Mouse (Mus musculus): ENCODE measurements at regions not wholly inside any gene's neighbourhood (a gene's known extent, or its start where the extent isn't known, plus 50 kb on each side); places are given as distances from the start of the nearest gene placed in this dataset.

DNA sequence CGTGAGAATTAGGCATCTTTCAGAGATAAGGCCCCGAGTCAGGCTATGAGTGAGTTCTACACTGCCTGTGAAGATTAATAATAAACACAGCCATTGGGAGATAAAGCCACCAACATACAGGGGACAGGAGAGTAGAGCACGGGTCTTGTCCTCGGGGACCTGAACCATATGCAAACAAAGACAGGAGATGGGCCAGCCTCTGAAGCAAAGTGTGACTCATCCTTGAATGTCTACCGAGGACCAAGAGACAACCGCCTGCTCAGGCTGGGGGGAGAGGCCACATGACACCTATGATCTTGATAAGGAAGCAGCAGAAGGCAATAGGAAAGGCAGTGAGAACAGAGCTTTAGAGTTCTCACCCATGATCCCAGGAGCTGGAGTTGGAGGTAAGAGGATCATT is 387.1 kb downstream of the Cd83 start:
- ATAC-seq (ENCODE audit: insufficient number of reproducible peaks, insufficient read depth, low FRiP score, low read depth): no peak
- Histone ChIP-seq H3K9ac (replicated peaks; ENCODE audit: low read depth, low read length) (no peak overlapping the region), H3K9me3 (ENCODE audit: control insufficient read depth, low read depth, low read length) (no peaks in the 10 kb centered on the region), H3K4me1 (ENCODE audit: control insufficient read depth, insufficient read depth, low read length) (no peaks in the 10 kb centered on the region), H3K4me3 (ENCODE audit: low read depth, low read length) (no peak overlapping the region), H3K4me2 (replicated peaks; ENCODE audit: low read depth, low read length) (no peak overlapping the region), H3K27me3 (ENCODE audit: control insufficient read depth, insufficient read depth, low read length) (no peaks in the 10 kb centered on the region), H3K36me3 (ENCODE audit: control insufficient read depth, insufficient read depth, low read length) (no peaks in the 10 kb centered on the region), H3K27ac (ENCODE audit: low read length) (no peak overlapping the region)
- 42% methylated on average over 6 of the region's 6 CpGs for WGBS

DNA sequence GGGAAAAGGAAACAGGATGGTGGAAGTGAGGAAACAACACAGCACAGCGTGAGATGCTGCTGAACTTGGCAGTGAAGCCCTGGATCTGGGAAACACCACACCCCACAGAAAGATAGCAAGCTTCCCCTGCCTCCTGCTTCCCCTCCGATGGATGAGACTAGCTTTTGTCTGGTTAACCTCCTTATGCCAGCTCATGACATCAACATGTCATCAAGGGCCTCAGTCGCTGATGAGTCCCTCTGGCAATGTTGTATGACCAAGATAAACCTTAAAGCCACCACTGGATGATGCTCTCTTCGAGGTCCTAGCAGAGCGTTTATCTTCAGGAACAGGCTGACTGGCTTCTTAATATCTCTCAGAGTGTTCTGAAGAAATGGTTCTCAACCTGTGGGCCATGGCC is 388.1 kb downstream of the Cd83 start:
- H3K4me2 ChIP-seq (replicated peaks; ENCODE audit: low read depth, low read length): no peak overlapping the region
- H3K9me3 ChIP-seq (ENCODE audit: control insufficient read depth, low read depth, low read length): no peaks in the 10 kb centered on the region
- no peaks in the 10 kb centered on the region for H3K36me3 ChIP-seq (ENCODE audit: control insufficient read depth, insufficient read depth, low read length)
- WGBS: 87% methylated on average over 5 of the region's 5 CpGs
- no peak overlapping the region for H3K9ac ChIP-seq (replicated peaks; ENCODE audit: low read depth, low read length)
- H3K27ac ChIP-seq (ENCODE audit: low read length): no peak overlapping the region
- H3K27me3 ChIP-seq (ENCODE audit: control insufficient read depth, insufficient read depth, low read length): no peaks in the 10 kb centered on the region
- H3K4me1 ChIP-seq (ENCODE audit: control insufficient read depth, insufficient read depth, low read length): no peaks in the 10 kb centered on the region
- ATAC-seq (ENCODE audit: insufficient number of reproducible peaks, insufficient read depth, low FRiP score, low read depth): no peak
- no peak overlapping the region for H3K4me3 ChIP-seq (ENCODE audit: low read depth, low read length)

DNA sequence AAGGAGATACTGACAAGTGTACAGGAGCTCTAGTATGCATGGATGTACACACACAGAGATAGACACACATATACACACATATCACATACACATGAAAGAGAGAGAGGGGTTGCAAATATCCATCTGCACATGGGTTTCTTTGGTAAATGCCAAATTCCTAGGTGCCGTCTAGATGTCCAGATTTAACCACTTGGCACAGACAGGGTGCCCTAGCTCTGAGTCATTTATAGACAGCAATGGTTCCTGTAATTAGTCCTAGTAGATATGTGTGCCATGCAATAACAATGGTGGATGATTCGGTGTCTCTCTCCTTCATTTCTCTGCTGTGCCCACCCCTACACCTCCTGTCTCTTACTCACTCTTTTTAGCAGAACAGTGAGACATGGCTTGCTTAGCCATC is 389.7 kb downstream of the Cd83 start:
- Histone ChIP-seq H3K9me3 (ENCODE audit: control insufficient read depth, low read depth, low read length) (no peaks in the 10 kb centered on the region), H3K27me3 (ENCODE audit: control insufficient read depth, insufficient read depth, low read length) (no peaks in the 10 kb centered on the region), H3K36me3 (ENCODE audit: control insufficient read depth, insufficient read depth, low read length) (no peaks in the 10 kb centered on the region), H3K4me2 (replicated peaks; ENCODE audit: low read depth, low read length) (no peak overlapping the region), H3K9ac (replicated peaks; ENCODE audit: low read depth, low read length) (no peak overlapping the region), H3K4me1 (ENCODE audit: control insufficient read depth, insufficient read depth, low read length) (no peaks in the 10 kb centered on the region), H3K27ac (ENCODE audit: low read length) (no peak overlapping the region), H3K4me3 (ENCODE audit: low read depth, low read length) (no peak overlapping the region)
- ATAC-seq (ENCODE audit: insufficient number of reproducible peaks, insufficient read depth, low FRiP score, low read depth): no peak
- WGBS: 96% methylated on average over 2 of the region's 2 CpGs

DNA sequence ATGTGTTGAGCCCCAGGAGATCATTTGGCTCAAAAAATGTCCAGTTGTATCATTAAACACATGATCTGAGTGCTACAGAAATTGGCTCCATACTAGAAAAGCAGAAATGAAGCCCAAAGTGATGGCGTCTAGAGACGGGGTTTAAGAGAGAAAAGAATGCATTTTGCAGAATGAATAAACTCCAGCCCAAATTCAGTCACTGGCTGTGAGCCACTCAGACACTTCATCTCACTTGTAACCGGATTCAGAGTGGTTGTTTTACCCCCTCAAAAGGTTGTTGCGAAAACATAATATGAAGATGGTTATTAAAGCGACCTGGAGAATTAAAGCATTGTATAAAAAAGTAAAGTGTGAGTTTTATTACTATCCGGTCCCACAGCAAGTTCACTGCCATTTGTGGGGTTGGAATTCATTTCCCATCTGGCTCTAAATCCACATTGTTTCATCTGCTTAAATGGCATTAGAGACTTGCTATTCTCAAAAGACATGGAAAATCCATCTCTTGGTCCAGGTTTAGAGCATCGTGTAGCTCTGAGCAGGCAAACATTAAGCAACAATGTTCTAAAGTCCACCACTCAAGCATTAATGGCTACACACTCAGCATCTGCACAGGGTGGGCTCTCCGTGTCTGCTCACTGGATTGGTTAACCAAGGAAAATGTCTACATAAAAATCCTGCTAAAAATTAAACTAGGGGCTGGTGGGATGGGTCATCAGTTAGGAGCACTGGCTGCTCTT is 390.9 kb downstream of the Cd83 start:
- no peaks in the 10 kb centered on the region for H3K9me3 ChIP-seq (ENCODE audit: control insufficient read depth, low read depth, low read length)
- no peak overlapping the region for H3K27ac ChIP-seq (ENCODE audit: low read length)
- WGBS: 83% methylated on average over 8 of the region's 8 CpGs
- no peaks in the 10 kb centered on the region for H3K36me3 ChIP-seq (ENCODE audit: control insufficient read depth, insufficient read depth, low read length)
- no peak overlapping the region for H3K9ac ChIP-seq (replicated peaks; ENCODE audit: low read depth, low read length)
- no peak overlapping the region for H3K4me3 ChIP-seq (ENCODE audit: low read depth, low read length)
- ATAC-seq (ENCODE audit: insufficient number of reproducible peaks, insufficient read depth, low FRiP score, low read depth): no peak
- no peaks in the 10 kb centered on the region for H3K27me3 ChIP-seq (ENCODE audit: control insufficient read depth, insufficient read depth, low read length)
- no peak overlapping the region for H3K4me2 ChIP-seq (replicated peaks; ENCODE audit: low read depth, low read length)
- no peaks in the 10 kb centered on the region for H3K4me1 ChIP-seq (ENCODE audit: control insufficient read depth, insufficient read depth, low read length)

DNA sequence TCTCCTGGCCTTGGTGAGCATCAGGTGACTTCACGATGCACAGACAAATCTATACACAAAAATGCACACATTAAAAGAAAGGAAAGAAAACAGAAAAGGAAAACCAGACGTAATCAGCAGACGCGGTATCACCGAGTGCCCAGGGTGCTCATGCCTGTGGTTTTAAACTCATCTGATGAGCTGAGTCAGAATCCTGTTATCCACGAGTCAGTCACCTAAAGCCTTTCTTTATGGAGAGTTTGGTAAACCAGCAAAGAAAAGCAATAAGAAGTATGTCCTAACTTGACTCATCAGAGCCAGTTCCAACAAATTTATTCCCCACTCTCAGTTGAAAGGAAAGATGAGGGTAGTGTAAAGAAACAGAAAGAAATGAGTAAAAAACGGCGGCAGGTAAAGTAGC is 391.5 kb downstream of the Cd83 start:
- no peaks in the 10 kb centered on the region for H3K9me3 ChIP-seq (ENCODE audit: control insufficient read depth, low read depth, low read length)
- H3K4me1 ChIP-seq (ENCODE audit: control insufficient read depth, insufficient read depth, low read length): no peaks in the 10 kb centered on the region
- H3K9ac ChIP-seq (replicated peaks; ENCODE audit: low read depth, low read length): no peak overlapping the region
- no peaks in the 10 kb centered on the region for H3K27me3 ChIP-seq (ENCODE audit: control insufficient read depth, insufficient read depth, low read length)
- H3K36me3 ChIP-seq (ENCODE audit: control insufficient read depth, insufficient read depth, low read length): no peaks in the 10 kb centered on the region
- no peak for ATAC-seq (ENCODE audit: insufficient number of reproducible peaks, insufficient read depth, low FRiP score, low read depth)
- H3K4me2 ChIP-seq (replicated peaks; ENCODE audit: low read depth, low read length): no peak overlapping the region
- WGBS: 88% methylated on average over 8 of the region's 8 CpGs
- H3K27ac ChIP-seq (ENCODE audit: low read length): no peak overlapping the region
- no peak overlapping the region for H3K4me3 ChIP-seq (ENCODE audit: low read depth, low read length)

DNA sequence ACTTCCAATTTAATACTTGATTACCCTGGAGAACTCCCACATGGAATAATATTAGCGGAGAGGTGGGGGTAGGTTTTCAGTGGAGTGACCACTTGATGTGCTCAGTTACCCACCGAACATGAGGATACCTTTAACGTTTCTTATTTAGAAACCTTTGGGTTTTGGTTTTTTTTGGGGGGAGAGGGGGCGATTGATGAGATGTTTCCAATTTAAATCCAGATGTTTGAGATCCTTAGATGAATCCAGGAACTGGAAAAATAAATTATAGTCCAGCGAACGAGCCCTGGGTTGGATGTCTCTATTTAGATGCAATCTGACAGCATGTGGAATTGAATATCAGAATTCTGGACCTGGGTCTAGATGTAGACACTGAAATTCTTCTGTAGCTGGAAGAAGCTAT is 393.4 kb downstream of the Cd83 start:
- Histone ChIP-seq H3K36me3 (ENCODE audit: control insufficient read depth, insufficient read depth, low read length) (no peaks in the 10 kb centered on the region), H3K27me3 (ENCODE audit: control insufficient read depth, insufficient read depth, low read length) (no peaks in the 10 kb centered on the region), H3K27ac (ENCODE audit: low read length) (no peak overlapping the region), H3K4me3 (ENCODE audit: low read depth, low read length) (no peak overlapping the region), H3K9me3 (ENCODE audit: control insufficient read depth, low read depth, low read length) (no peaks in the 10 kb centered on the region), H3K4me1 (ENCODE audit: control insufficient read depth, insufficient read depth, low read length) (peaks cover 3% of the 10 kb centered on the region; the same call in 1 of the 2 replicates), H3K4me2 (replicated peaks; ENCODE audit: low read depth, low read length) (no peak overlapping the region), H3K9ac (replicated peaks; ENCODE audit: low read depth, low read length) (no peak overlapping the region)
- ATAC-seq (ENCODE audit: insufficient number of reproducible peaks, insufficient read depth, low FRiP score, low read depth): no peak
- WGBS: 83% methylated on average over 6 of the region's 6 CpGs

DNA sequence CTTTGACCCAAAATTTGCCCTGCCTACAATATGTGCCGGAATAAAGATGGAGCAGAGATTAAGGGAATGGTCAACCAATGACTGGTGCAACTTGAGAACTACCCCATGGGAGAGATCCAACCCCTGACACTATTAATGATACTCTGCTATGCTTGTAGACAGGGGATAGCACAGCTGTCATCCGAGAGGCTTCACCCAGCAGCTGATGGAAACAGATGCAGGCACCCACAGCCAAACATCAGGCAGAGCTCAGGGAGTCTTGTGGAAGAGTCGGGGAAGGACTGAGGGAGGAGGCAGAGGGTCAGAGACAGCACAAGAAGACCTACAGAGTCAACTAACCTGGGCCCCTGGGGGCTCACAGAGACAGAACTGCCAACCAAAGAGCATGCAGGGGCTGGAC is 395.8 kb downstream of the Cd83 start:
- Histone ChIP-seq H3K4me2 (replicated peaks; ENCODE audit: low read depth, low read length) (no peak overlapping the region), H3K9me3 (ENCODE audit: control insufficient read depth, low read depth, low read length) (no peaks in the 10 kb centered on the region), H3K4me1 (ENCODE audit: control insufficient read depth, insufficient read depth, low read length) (peaks cover 3% of the 10 kb centered on the region; the same call in 1 of the 2 replicates), H3K27me3 (ENCODE audit: control insufficient read depth, insufficient read depth, low read length) (no peaks in the 10 kb centered on the region), H3K27ac (ENCODE audit: low read length) (no peak overlapping the region), H3K36me3 (ENCODE audit: control insufficient read depth, insufficient read depth, low read length) (no peaks in the 10 kb centered on the region), H3K9ac (replicated peaks; ENCODE audit: low read depth, low read length) (no peak overlapping the region), H3K4me3 (ENCODE audit: low read depth, low read length) (no peak overlapping the region)
- ATAC-seq (ENCODE audit: insufficient number of reproducible peaks, insufficient read depth, low FRiP score, low read depth): no peak
- 65% methylated on average over 3 of the region's 3 CpGs for WGBS

DNA sequence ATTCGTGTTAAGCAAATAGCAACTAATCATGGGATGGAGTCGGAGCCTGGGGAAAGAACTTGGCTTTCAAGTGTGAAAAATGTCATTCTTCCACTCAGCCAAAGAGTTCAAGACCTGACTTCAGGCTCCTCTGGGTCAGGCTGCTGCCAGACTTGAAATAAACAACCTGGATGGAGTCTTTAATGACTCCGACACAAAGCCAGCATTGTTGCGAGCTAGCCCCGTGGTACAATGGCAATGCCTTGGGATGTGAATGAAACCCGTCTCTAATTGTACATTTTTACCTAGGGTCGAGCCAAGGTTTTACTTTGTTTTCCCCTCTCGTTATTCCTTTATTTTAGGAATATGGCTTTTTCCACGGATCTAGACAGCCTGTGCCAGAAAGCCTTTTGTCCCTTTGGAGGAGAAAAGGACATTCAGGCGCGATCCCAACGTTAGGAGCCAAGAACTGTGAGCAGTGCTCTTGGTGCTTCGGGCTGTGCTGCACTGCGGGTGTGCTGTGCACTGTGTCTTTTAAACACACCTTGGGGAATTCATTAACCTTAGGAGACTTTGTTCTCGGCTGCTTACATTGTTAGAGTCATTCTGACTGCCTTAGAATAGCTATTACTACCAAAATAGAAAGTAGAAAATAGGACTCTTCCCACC is 398.1 kb downstream of the Cd83 start:
- no peak overlapping the region for H3K4me3 ChIP-seq (ENCODE audit: low read depth, low read length)
- H3K4me2 ChIP-seq (replicated peaks; ENCODE audit: low read depth, low read length): no peak overlapping the region; the same call in 1 of the 2 replicates
- H3K9ac ChIP-seq (replicated peaks; ENCODE audit: low read depth, low read length): no peak overlapping the region
- peaks cover 3% of the 10 kb centered on the region; the same call in 1 of the 2 replicates for H3K4me1 ChIP-seq (ENCODE audit: control insufficient read depth, insufficient read depth, low read length)
- no peak for ATAC-seq (ENCODE audit: insufficient number of reproducible peaks, insufficient read depth, low FRiP score, low read depth)
- H3K27ac ChIP-seq (ENCODE audit: low read length): no peak overlapping the region
- WGBS: 27% methylated on average over 15 of the region's 15 CpGs
- no peaks in the 10 kb centered on the region for H3K36me3 ChIP-seq (ENCODE audit: control insufficient read depth, insufficient read depth, low read length)
- no peaks in the 10 kb centered on the region for H3K9me3 ChIP-seq (ENCODE audit: control insufficient read depth, low read depth, low read length)
- no peaks in the 10 kb centered on the region for H3K27me3 ChIP-seq (ENCODE audit: control insufficient read depth, insufficient read depth, low read length)

DNA sequence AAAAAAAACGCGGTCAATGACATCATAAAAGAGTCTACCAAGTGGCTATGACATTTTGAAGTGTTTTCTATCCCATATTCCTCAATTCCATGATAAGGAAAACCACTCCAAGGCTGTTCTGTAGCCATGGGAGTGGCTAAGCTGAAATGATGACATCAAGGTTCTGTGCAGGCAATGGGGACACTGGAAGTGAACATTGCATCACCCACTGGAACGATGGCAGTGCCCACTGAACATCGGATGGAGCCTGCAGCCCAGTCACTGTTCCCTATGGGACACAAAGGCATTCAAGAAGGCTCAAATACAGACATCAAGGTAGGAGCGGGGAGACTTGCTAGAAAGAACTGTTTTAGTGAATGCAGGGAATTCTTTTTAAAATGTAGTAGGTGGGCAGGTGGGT is 410.8 kb downstream of the Cd83 start:
- Histone ChIP-seq H3K4me2 (replicated peaks; ENCODE audit: low read depth, low read length) (no peak overlapping the region), H3K9me3 (ENCODE audit: control insufficient read depth, low read depth, low read length) (no peaks in the 10 kb centered on the region), H3K4me1 (ENCODE audit: control insufficient read depth, insufficient read depth, low read length) (no peaks in the 10 kb centered on the region), H3K4me3 (ENCODE audit: low read depth, low read length) (no peak overlapping the region), H3K27ac (ENCODE audit: low read length) (no peak overlapping the region), H3K36me3 (ENCODE audit: control insufficient read depth, insufficient read depth, low read length) (no peaks in the 10 kb centered on the region), H3K9ac (replicated peaks; ENCODE audit: low read depth, low read length) (no peak overlapping the region), H3K27me3 (ENCODE audit: control insufficient read depth, insufficient read depth, low read length) (no peaks in the 10 kb centered on the region)
- no peak for ATAC-seq (ENCODE audit: insufficient number of reproducible peaks, insufficient read depth, low FRiP score, low read depth)
- WGBS: 88% methylated on average over 5 of the region's 5 CpGs

Data from stomach, embryonic 14.5 days (tissue).